Mouse (Mus musculus) hindbrain, embryonic 15.5 days (tissue): ENCODE results near the gene Fut2. TPM values are rescaled to one million over a fixed set of nuclear protein-coding genes. Genes with fewer than 3 reads are reported as not detected.

Experiments
- ATAC-seq: fragments of 200-750 bp; cut with Nextera tagmentation; 2 replicates; pipeline ENCODE4 v1.8.0; 2017; ENCODE audit warnings: low read depth, moderate number of reproducible peaks, moderate TSS enrichment; ENCODE audit not compliant: low FRiP score
- H3K27ac ChIP-seq: fragments of 300-500 bp; sonication (generic); replicated peaks from 2 replicates; pipeline ENCODE4 v1.5.1; 2015; ENCODE audit warnings: mild to moderate bottlenecking, inconsistent platforms
- H3K27me3 ChIP-seq: fragments of 300-500 bp; sonication (generic); 2 replicates; pipeline ENCODE4 v1.6.1; 2015; ENCODE audit warnings: control low read depth, inconsistent platforms
- H3K36me3 ChIP-seq: fragments of 300-500 bp; sonication (generic); 2 replicates; pipeline ENCODE4 v1.6.1; 2015; ENCODE audit warnings: control low read depth, inconsistent platforms
- H3K4me1 ChIP-seq: fragments of 300-500 bp; sonication (generic); replicated peaks from 2 replicates; pipeline ENCODE4 v1.6.1; 2015; ENCODE audit warnings: control low read depth, inconsistent platforms
- H3K4me2 ChIP-seq: fragments of 300-500 bp; sonication (generic); 2 replicates; pipeline ENCODE4 v1.6.1; 2015; ENCODE audit warnings: moderate library complexity, mild to moderate bottlenecking, inconsistent platforms
- H3K4me3 ChIP-seq: fragments of 300-500 bp; sonication (generic); 2 replicates; pipeline ENCODE4 v1.5.1; 2015; ENCODE audit warnings: mild to moderate bottlenecking, inconsistent platforms
- H3K9ac ChIP-seq: fragments of 300-500 bp; sonication (generic); 2 replicates; pipeline ENCODE4 v1.6.1; 2015; ENCODE audit warnings: inconsistent platforms
- H3K9me3 ChIP-seq: fragments of 300-500 bp; sonication (generic); 2 replicates; pipeline ENCODE4 v1.6.1; 2016; ENCODE audit warnings: control low read depth, inconsistent platforms
- WGBS: fragments of 180-500 bp; shearing (Covaris S2); methylation state at CpG from one replicate; pipeline ENCODE4 v1.1.7; 2015; 5-methylcytosine and 5-hydroxymethylcytosine counted together
- polyA plus RNA-seq: library from polyadenylated mRNA; unstranded; fragments of >200 nt; fragmentation: Nextera tagmentation; extraction: Ambion mirVana; gene quantifications from 2 replicates; pipeline ENCODE4 v1.2.1, GENCODE M21; 2015

Fut2 gene
- polyA plus RNA-seq, 1 experiment from 2014 or later = 0.32 TPM

- no peaks in the 10 kb centered on the region for H3K9me3 ChIP-seq
- no peak overlapping the region for H3K4me3 ChIP-seq
- WGBS = 52% methylated on average over 13 of the region's 13 CpGs
- no peak for ATAC-seq
- H3K36me3 ChIP-seq = peaks cover 28% of the 10 kb centered on the region
- H3K27ac ChIP-seq = peak overlapping the region; percentile 22
- peaks cover 68% of the 10 kb centered on the region for H3K4me1 ChIP-seq
- H3K4me2 ChIP-seq = peak overlapping the region; percentile 98
- no peak overlapping the region for H3K9ac ChIP-seq
- no peaks in the 10 kb centered on the region for H3K27me3 ChIP-seq
Measured at GRCm38 (mm10) chr7:45708221-45708761, 42.1 kb upstream of the Fut2 start.

- Histone ChIP-seq H3K27ac (peak overlapping the region; percentile 73), H3K9ac (peak overlapping the region; percentile 23; the same call in 1 of the 2 replicates), H3K4me1 (peaks cover 76% of the 10 kb centered on the region), H3K36me3 (peaks cover 20% of the 10 kb centered on the region), H3K9me3 (no peaks in the 10 kb centered on the region), H3K27me3 (no peaks in the 10 kb centered on the region), H3K4me3 (peak overlapping the region; percentile 61), H3K4me2 (peak overlapping the region; percentile 98)
- no peak for ATAC-seq
- WGBS = 1% methylated on average over 27 of the region's 27 CpGs
Measured at GRCm38 (mm10) chr7:45707375-45707967, 41.3 kb upstream of the Fut2 start.

GRCm38 (mm10) chr7:45706721-45707241 is 40.6 kb upstream of the Fut2 start:
- peaks cover 13% of the 10 kb centered on the region for H3K36me3 ChIP-seq
- H3K9ac ChIP-seq = peak overlapping the region; percentile 77
- peak overlapping the region; percentile 73 for H3K27ac ChIP-seq
- H3K4me1 ChIP-seq = peaks cover 78% of the 10 kb centered on the region
- under 1% methylated on average over 45 of the region's 45 CpGs for WGBS
- no peaks in the 10 kb centered on the region for H3K9me3 ChIP-seq
- peak overlapping the region; percentile 98 for H3K4me2 ChIP-seq
- no peak for ATAC-seq
- H3K4me3 ChIP-seq = peak overlapping the region; percentile 61
- H3K27me3 ChIP-seq = no peaks in the 10 kb centered on the region

- ATAC-seq = no peak
- H3K27ac ChIP-seq = peak overlapping the region; percentile 73; the same call in 1 of the 2 replicates
- no peaks in the 10 kb centered on the region for H3K9me3 ChIP-seq
- peaks cover 86% of the 10 kb centered on the region for H3K4me1 ChIP-seq
- peak overlapping the region; percentile 61 for H3K4me3 ChIP-seq
- peak overlapping the region; percentile 98 for H3K4me2 ChIP-seq
- H3K27me3 ChIP-seq = no peaks in the 10 kb centered on the region
- under 1% methylated on average over 7 of the region's 7 CpGs for WGBS
- peaks cover 8% of the 10 kb centered on the region for H3K36me3 ChIP-seq
- H3K9ac ChIP-seq = peak overlapping the region; percentile 77
Measured at GRCm38 (mm10) chr7:45705873-45706281, 39.7 kb upstream of the Fut2 start.

- ATAC-seq = no peak
- peaks cover 87% of the 10 kb centered on the region for H3K4me1 ChIP-seq
Measured at GRCm38 (mm10) chr7:45705443-45705864, 39.3 kb upstream of the Fut2 start.

GRCm38 (mm10) chr7:45704730-45705442 is 38.7 kb upstream of the Fut2 start, which contains the start of gene Dbp:
Dbp (plus strand) TSS chr7:45705088.
- H3K9me3 ChIP-seq = no peaks in the 10 kb centered on the region
- ATAC-seq = peak; percentile 88
- H3K27ac ChIP-seq = peak within 1 kb of the TSS; percentile 89
- no peaks in the 10 kb centered on the region for H3K27me3 ChIP-seq
- peaks cover 89% of the 10 kb centered on the region for H3K4me1 ChIP-seq
- peak within 1 kb of the TSS; percentile 77 for H3K9ac ChIP-seq
- peak within 1 kb of the TSS; percentile 98 for H3K4me2 ChIP-seq
- peak within 1 kb of the TSS; percentile 61 for H3K4me3 ChIP-seq
- no peaks in the 10 kb centered on the region for H3K36me3 ChIP-seq
- under 1% methylated on average over 36 of the region's 36 CpGs for WGBS

More at GRCm38 (mm10) chr7:45705443-45705864, 39.3 kb upstream of the Fut2 start:
- WGBS = 1% methylated on average over 21 of the region's 21 CpGs
- H3K27me3 ChIP-seq = no peaks in the 10 kb centered on the region
- peak overlapping the region; percentile 67 for H3K27ac ChIP-seq
- peak overlapping the region; percentile 77 for H3K9ac ChIP-seq
- H3K4me2 ChIP-seq = peak overlapping the region; percentile 98
- H3K36me3 ChIP-seq = peaks cover 4% of the 10 kb centered on the region
- H3K4me3 ChIP-seq = peak overlapping the region; percentile 61
- no peaks in the 10 kb centered on the region for H3K9me3 ChIP-seq

GRCm38 (mm10) chr7:45704046-45704559 is 37.9 kb upstream of the Fut2 start:
- Histone ChIP-seq H3K9ac (peak overlapping the region; percentile 44), H3K4me1 (peaks cover 87% of the 10 kb centered on the region), H3K36me3 (no peaks in the 10 kb centered on the region), H3K27ac (peak overlapping the region; percentile 89), H3K4me3 (peak overlapping the region; percentile 61), H3K9me3 (no peaks in the 10 kb centered on the region), H3K4me2 (peak overlapping the region; percentile 98), H3K27me3 (no peaks in the 10 kb centered on the region)
- WGBS = 0% methylated on average over 13 of the region's 13 CpGs
- peak; percentile 37 for ATAC-seq

GRCm38 (mm10) chr7:45703521-45704033 is 37.4 kb upstream of the Fut2 start:
- Histone ChIP-seq H3K9me3 (no peaks in the 10 kb centered on the region), H3K27me3 (no peaks in the 10 kb centered on the region), H3K36me3 (no peaks in the 10 kb centered on the region), H3K4me3 (peak overlapping the region; percentile 61), H3K4me1 (peaks cover 83% of the 10 kb centered on the region), H3K9ac (peak overlapping the region; percentile 44), H3K4me2 (peak overlapping the region; percentile 98), H3K27ac (peak overlapping the region; percentile 89)
- ATAC-seq = no peak; the same call in 1 of the 2 replicates
- 27% methylated on average over 12 of the region's 12 CpGs for WGBS

GRCm38 (mm10) chr7:45702809-45703520 is 36.8 kb upstream of the Fut2 start:
- no peaks in the 10 kb centered on the region for H3K27me3 ChIP-seq
- peaks cover 77% of the 10 kb centered on the region for H3K4me1 ChIP-seq
- ATAC-seq = no peak
- no peaks in the 10 kb centered on the region for H3K9me3 ChIP-seq
- peak overlapping the region; percentile 89 for H3K27ac ChIP-seq
- peak overlapping the region; percentile 98 for H3K4me2 ChIP-seq
- WGBS = 93% methylated on average over 17 of the region's 17 CpGs
- H3K4me3 ChIP-seq = peak overlapping the region; percentile 61
- no peaks in the 10 kb centered on the region for H3K36me3 ChIP-seq
- H3K9ac ChIP-seq = no peak overlapping the region

GRCm38 (mm10) chr7:45702316-45702715 is 36.1 kb upstream of the Fut2 start:
- Histone ChIP-seq H3K9ac (no peak overlapping the region), H3K27me3 (no peaks in the 10 kb centered on the region), H3K36me3 (no peaks in the 10 kb centered on the region), H3K4me1 (peaks cover 71% of the 10 kb centered on the region), H3K27ac (no peak overlapping the region), H3K4me3 (no peak overlapping the region), H3K9me3 (no peaks in the 10 kb centered on the region), H3K4me2 (0 out of 2 replicates have a peak overlapping the region, but pooled peaks have one; percentile 98)
- WGBS = 91% methylated on average over 11 of the region's 11 CpGs
- ATAC-seq = no peak

- H3K4me1 ChIP-seq = peaks cover 63% of the 10 kb centered on the region
- no peak for ATAC-seq
- WGBS = 88% methylated on average over 11 of the region's 11 CpGs
- no peaks in the 10 kb centered on the region for H3K27me3 ChIP-seq
- H3K27ac ChIP-seq = no peak overlapping the region
- no peak overlapping the region for H3K9ac ChIP-seq
- peak overlapping the region; percentile 53; the same call in 1 of the 2 replicates for H3K4me3 ChIP-seq
- H3K4me2 ChIP-seq = peak overlapping the region; percentile 95
- H3K9me3 ChIP-seq = no peaks in the 10 kb centered on the region
- H3K36me3 ChIP-seq = no peaks in the 10 kb centered on the region
Measured at GRCm38 (mm10) chr7:45701607-45702006, 35.4 kb upstream of the Fut2 start.
